Mouse (Mus musculus) embryonic facial prominence, embryonic 11.5 days (tissue): ENCODE measurements around the gene Rgs12. TPM values are rescaled to one million over a fixed set of nuclear protein-coding genes. Genes with fewer than 3 reads are reported as not detected.

Experiments
- ATAC-seq: fragments of 200-750 bp; cut with Nextera tagmentation; replicated peaks from 2 replicates; pipeline ENCODE4 v1.8.0; 2017; ENCODE audit warnings: low read depth; ENCODE audit not compliant: insufficient number of reproducible peaks, low FRiP score, low TSS enrichment
- DNase-seq: peaks from one replicate; pipeline ENCODE4 v3.0.0-alpha.2; 2015; ENCODE audit warnings: low spot score
- H3K27ac ChIP-seq: fragments of 300-500 bp; sonication (generic); replicated peaks from 2 replicates; pipeline ENCODE4 v1.5.1; 2014; ENCODE audit warnings: mild to moderate bottlenecking, low read depth, low read length, control low read depth
- H3K27me3 ChIP-seq: fragments of 300-500 bp; sonication (generic); 2 replicates; pipeline ENCODE4 v1.6.1; 2014; ENCODE audit warnings: mild to moderate bottlenecking, low read length, moderate library complexity, mixed read lengths; ENCODE audit not compliant: control insufficient read depth, insufficient read depth
- H3K36me3 ChIP-seq: fragments of 300-500 bp; sonication (generic); replicated peaks from 2 replicates; pipeline ENCODE4 v1.6.1; 2014; ENCODE audit warnings: low read depth, mild to moderate bottlenecking, low read length, moderate library complexity, mixed read lengths; ENCODE audit not compliant: control insufficient read depth, insufficient read depth
- H3K4me1 ChIP-seq: fragments of 300-500 bp; sonication (generic); 2 replicates; pipeline ENCODE4 v1.6.1; 2014; ENCODE audit warnings: low read length, mixed read lengths; ENCODE audit not compliant: control insufficient read depth, insufficient read depth
- H3K4me2 ChIP-seq: fragments of 300-500 bp; sonication (generic); 2 replicates; pipeline ENCODE4 v1.6.1; 2014; ENCODE audit warnings: low read depth, mild to moderate bottlenecking, control low read depth, low read length, moderate library complexity
- H3K4me3 ChIP-seq: fragments of 300-500 bp; sonication (generic); 2 replicates; pipeline ENCODE4 v1.5.1; 2014; ENCODE audit warnings: low read depth, low read length, control low read depth
- H3K9ac ChIP-seq: fragments of 300-500 bp; sonication (generic); replicated peaks from 2 replicates; pipeline ENCODE4 v1.6.1; 2014; ENCODE audit warnings: mild to moderate bottlenecking, control low read depth, low read length
- H3K9me3 ChIP-seq: fragments of 300-500 bp; sonication (generic); replicated peaks from 2 replicates; pipeline ENCODE4 v1.6.1; 2016; ENCODE audit warnings: mild to moderate bottlenecking, low read length, inconsistent platforms, mixed read lengths; ENCODE audit not compliant: control insufficient read depth
- WGBS: fragments of 180-500 bp; shearing (Covaris S2); extraction: QIAGEN DNeasy Blood & Tissue Kit; methylation state at CpG from one replicate; pipeline ENCODE4 v1.1.7; 2014; 5-methylcytosine and 5-hydroxymethylcytosine counted together
- microRNA-seq: library from miRNA; unstranded; fragments of <30 nt; microRNA quantifications from one replicate; pipeline ENCODE4, GENCODE M21; 2016; ENCODE audit warnings: borderline number of aligned reads
- polyA plus RNA-seq: library from polyadenylated mRNA; unstranded; fragments of >200 nt; fragmentation: Nextera tagmentation; extraction: Ambion mirVana; gene quantifications from 2 replicates; pipeline ENCODE4 v1.2.1, GENCODE M21; 2014

Rgs12 gene
- polyA plus RNA-seq, 1 experiment from 2014 or later: 33.7 TPM

- Histone ChIP-seq H3K9me3 (no peaks in the 10 kb centered on the region), H3K4me1 (no peaks in the 10 kb centered on the region), H3K36me3 (no peaks in the 10 kb centered on the region), H3K27me3 (peaks cover 10% of the 10 kb centered on the region), H3K4me2 (no peak overlapping the region), H3K9ac (0 out of 2 replicates have a peak overlapping the region, but pooled peaks have one; percentile 13), H3K4me3 (no peak overlapping the region), H3K27ac (no peak overlapping the region)
- 24% methylated on average over 17 of the region's 18 CpGs for WGBS
- DNase-seq (no peak), ATAC-seq (no peak)
These were observed 129.9 kb downstream of the Rgs12 start for GRCm38 (mm10) chr5:35079101-35079500.

GRCm38 (mm10) chr5:35084913-35085312 lies 135.7 kb downstream of the Rgs12 start:
- DNase-seq: no peak
- ATAC-seq: no peak
- no peaks in the 10 kb centered on the region for H3K4me1 ChIP-seq
- no peaks in the 10 kb centered on the region for H3K9me3 ChIP-seq
- no peak overlapping the region for H3K27ac ChIP-seq
- 80% methylated on average over 3 of the region's 3 CpGs for WGBS
- no peak overlapping the region; the same call in 1 of the 2 replicates for H3K9ac ChIP-seq
- no peak overlapping the region for H3K4me3 ChIP-seq
- no peak overlapping the region for H3K4me2 ChIP-seq
- no peaks in the 10 kb centered on the region for H3K36me3 ChIP-seq
- H3K27me3 ChIP-seq: no peaks in the 10 kb centered on the region; the same call in 1 of the 2 replicates

GRCm38 (mm10) chr5:35088785-35089613 lies 139.8 kb downstream of the Rgs12 start:
- H3K27ac ChIP-seq: no peak overlapping the region
- 69% methylated on average over 9 of the region's 9 CpGs for WGBS
- no peak overlapping the region for H3K9ac ChIP-seq
- no peak overlapping the region for H3K4me2 ChIP-seq
- no peaks in the 10 kb centered on the region for H3K4me1 ChIP-seq
- H3K4me3 ChIP-seq: no peak overlapping the region
- 0 out of 2 replicates have a peak, but pooled peaks have one; percentile 49 for ATAC-seq
- H3K9me3 ChIP-seq: no peaks in the 10 kb centered on the region
- H3K36me3 ChIP-seq: no peaks in the 10 kb centered on the region; the same call in none of the 2 replicates
- peak; percentile 67 for DNase-seq
- H3K27me3 ChIP-seq: no peaks in the 10 kb centered on the region

Small RNAs within 50 kb of the gene (microRNA-seq; reads per million reads assigned to microRNA genes)
- 8.0 reads per million, percentile 9 among the genes with 10 or more reads in this experiment for gene Mir3097

Other genes with a start within 250 kb of the Rgs12 start
- 11.3 and 11.4 TPM in 2 replicates for gene Htt, start 187.7 kb upstream of the Rgs12 start, polyA plus RNA-seq
- 0.80 and 0.84 TPM in 2 replicates for gene Msantd1, start 41.4 kb upstream of the Rgs12 start, polyA plus RNA-seq
- 0.35 TPM in 1 of 2 replicates, not detected in the other for gene Hgfac, start 92.1 kb downstream of the Rgs12 start, polyA plus RNA-seq
- gene Dok7, start 107.3 kb downstream of the Rgs12 start, polyA plus RNA-seq: 0.24 and 0.43 TPM in 2 replicates
- 92.2 and 92.3 TPM in 2 replicates for gene Lrpap1, start 156.3 kb downstream of the Rgs12 start, polyA plus RNA-seq